Mouse (Mus musculus): ENCODE results near the gene Cabp7. TPM values are rescaled to one million over a fixed set of nuclear protein-coding genes. Genes with fewer than 3 reads are reported as not detected.
"Not testable (repeated sequence)": the region's sequence is repeated elsewhere in the genome, so short reads cannot be mapped to it uniquely, and the experiment has no call there.

The Cabp7 gene
- polyA plus RNA-seq, 1 experiment, result 29.8 TPM

- TF ChIP-seq CTCF (IDR thresholded peaks at IDR 0.05; ENCODE audit: extremely low read depth, insufficient read depth, low read length) (no peak), POLR2A (IDR thresholded peaks at IDR 0.05; ENCODE audit: extremely low read depth, insufficient read depth, low read length) (no peak)
- Histone ChIP-seq H3K4me3 (ENCODE audit: insufficient read depth, low read length) (no peak overlapping the region), H3K27ac (ENCODE audit: insufficient read depth, low read length) (no peak overlapping the region), H3K4me1 (ENCODE audit: control insufficient read depth, insufficient read depth, low read length) (peaks cover 4% of the 10 kb centered on the region)
These were observed 29.9 kb downstream of the Cabp7 start for GRCm38 (mm10) chr11:4716530-4717236.

- no peak overlapping the region for H3K4me3 ChIP-seq (ENCODE audit: insufficient read depth, low read length)
- peaks cover 1% of the 10 kb centered on the region for H3K4me1 ChIP-seq (ENCODE audit: control insufficient read depth, insufficient read depth, low read length)
- TF ChIP-seq CTCF (IDR thresholded peaks at IDR 0.05; ENCODE audit: extremely low read depth, insufficient read depth, low read length), result no peak
- TF ChIP-seq POLR2A (IDR thresholded peaks at IDR 0.05; ENCODE audit: extremely low read depth, insufficient read depth, low read length), result no peak
- H3K27ac ChIP-seq (ENCODE audit: insufficient read depth, low read length), result no peak overlapping the region
These were observed 31.0 kb downstream of the Cabp7 start for GRCm38 (mm10) chr11:4715596-4715995.

GRCm38 (mm10) chr11:4714727-4715126, 31.9 kb downstream of the Cabp7 start:
- H3K4me1 ChIP-seq (ENCODE audit: control insufficient read depth, insufficient read depth, low read length), result peaks cover 1% of the 10 kb centered on the region
- TF ChIP-seq POLR2A (IDR thresholded peaks at IDR 0.05; ENCODE audit: extremely low read depth, insufficient read depth, low read length), result no peak
- no peak for TF ChIP-seq CTCF (IDR thresholded peaks at IDR 0.05; ENCODE audit: extremely low read depth, insufficient read depth, low read length)
- no peak overlapping the region for H3K4me3 ChIP-seq (ENCODE audit: insufficient read depth, low read length)
- no peak overlapping the region for H3K27ac ChIP-seq (ENCODE audit: insufficient read depth, low read length)

GRCm38 (mm10) chr11:4712822-4713221, 33.8 kb downstream of the Cabp7 start:
- TF ChIP-seq POLR2A (IDR thresholded peaks at IDR 0.05; ENCODE audit: extremely low read depth, insufficient read depth, low read length), result no peak

GRCm38 (mm10) chr11:4710188-4710587, 36.4 kb downstream of the Cabp7 start:
- H3K4me1 ChIP-seq (ENCODE audit: control insufficient read depth, insufficient read depth, low read length); H3K27ac ChIP-seq (ENCODE audit: insufficient read depth, low read length); H3K4me3 ChIP-seq (ENCODE audit: insufficient read depth, low read length): not testable (repeated sequence)

More at GRCm38 (mm10) chr11:4712822-4713221, 33.8 kb downstream of the Cabp7 start:
- H3K4me1 ChIP-seq (ENCODE audit: control insufficient read depth, insufficient read depth, low read length), result no peaks in the 10 kb centered on the region
- no peak overlapping the region for H3K27ac ChIP-seq (ENCODE audit: insufficient read depth, low read length)
- no peak overlapping the region for H3K4me3 ChIP-seq (ENCODE audit: insufficient read depth, low read length)

- TF ChIP-seq CTCF (IDR thresholded peaks at IDR 0.05; ENCODE audit: extremely low read depth, insufficient read depth, low read length), result no peak
- TF ChIP-seq POLR2A (IDR thresholded peaks at IDR 0.05; ENCODE audit: extremely low read depth, insufficient read depth, low read length), result no peak
- Histone ChIP-seq H3K4me1 (ENCODE audit: control insufficient read depth, insufficient read depth, low read length) (peaks cover 2% of the 10 kb centered on the region), H3K27ac (ENCODE audit: insufficient read depth, low read length) (no peak overlapping the region), H3K4me3 (ENCODE audit: insufficient read depth, low read length) (peak overlapping the region; percentile 79)
These were observed 41.4 kb downstream of the Cabp7 start for GRCm38 (mm10) chr11:4705178-4705577.

- Histone ChIP-seq H3K4me3 (ENCODE audit: insufficient read depth, low read length) (peak within 1 kb of the TSS; percentile 79), H3K4me1 (ENCODE audit: control insufficient read depth, insufficient read depth, low read length) (peaks cover 2% of the 10 kb centered on the region), H3K27ac (ENCODE audit: insufficient read depth, low read length) (peak within 1 kb of the TSS; percentile 40)
- no peak for TF ChIP-seq CTCF (IDR thresholded peaks at IDR 0.05; ENCODE audit: extremely low read depth, insufficient read depth, low read length)
- TF ChIP-seq POLR2A (IDR thresholded peaks at IDR 0.05; ENCODE audit: extremely low read depth, insufficient read depth, low read length), result peak; percentile 99
These were observed 42.3 kb downstream of the Cabp7 start, which contains the start of the genes Uqcr10 and Zmat5 for GRCm38 (mm10) chr11:4704072-4704964. Gene Uqcr10 (minus strand): TSS chr11:4704342. Gene Zmat5 (plus strand): TSS chr11:4704678.

GRCm38 (mm10) chr11:4703688-4704071, 42.9 kb downstream of the Cabp7 start:
- peak overlapping the region; percentile 40 for H3K27ac ChIP-seq (ENCODE audit: insufficient read depth, low read length)
- peaks cover 2% of the 10 kb centered on the region for H3K4me1 ChIP-seq (ENCODE audit: control insufficient read depth, insufficient read depth, low read length)
- peak overlapping the region; percentile 79 for H3K4me3 ChIP-seq (ENCODE audit: insufficient read depth, low read length)
- TF ChIP-seq POLR2A (IDR thresholded peaks at IDR 0.05; ENCODE audit: extremely low read depth, insufficient read depth, low read length) (no peak), CTCF (IDR thresholded peaks at IDR 0.05; ENCODE audit: extremely low read depth, insufficient read depth, low read length) (no peak)

GRCm38 (mm10) chr11:4700726-4701125, 45.9 kb downstream of the Cabp7 start:
- TF ChIP-seq CTCF (IDR thresholded peaks at IDR 0.05; ENCODE audit: extremely low read depth, insufficient read depth, low read length), result no peak
- TF ChIP-seq POLR2A (IDR thresholded peaks at IDR 0.05; ENCODE audit: extremely low read depth, insufficient read depth, low read length), result no peak
- Histone ChIP-seq H3K4me3 (ENCODE audit: insufficient read depth, low read length) (no peak overlapping the region), H3K4me1 (ENCODE audit: control insufficient read depth, insufficient read depth, low read length) (peaks cover 4% of the 10 kb centered on the region), H3K27ac (ENCODE audit: insufficient read depth, low read length) (no peak overlapping the region)
